Mouse (Mus musculus): ENCODE measurements at regions not wholly inside any gene's neighbourhood (a gene's known extent, or its start where the extent isn't known, plus 50 kb on each side); places are given as distances from the start of the nearest gene placed in this dataset.

GRCm38 (mm10) chr2:50365221-50365620 lies 68.6 kb upstream of the Mmadhc start:
- H3K4me1 ChIP-seq (replicated peaks; ENCODE audit: control insufficient read depth, insufficient read depth, low read length), result no peaks in the 10 kb centered on the region
- H3K9ac ChIP-seq, result no peak overlapping the region
- H3K27me3 ChIP-seq (ENCODE audit: control insufficient read depth, insufficient read depth, low read length), result no peaks in the 10 kb centered on the region
- H3K36me3 ChIP-seq (replicated peaks; ENCODE audit: control insufficient read depth, insufficient read depth), result no peaks in the 10 kb centered on the region
- H3K9me3 ChIP-seq (ENCODE audit: control insufficient read depth, low read length), result 0 out of 2 replicates have a peak, but pooled peaks cover 4% of the 10 kb centered on the region
- DNase-seq (ENCODE audit: low spot score), result no peak
- no peak overlapping the region for H3K4me2 ChIP-seq (replicated peaks)
- WGBS, result 90% methylated on average over 6 of the region's 6 CpGs
- ATAC-seq (ENCODE audit: low FRiP score), result no peak
- H3K27ac ChIP-seq, result no peak overlapping the region
- H3K4me3 ChIP-seq (replicated peaks; ENCODE audit: low read length), result no peak overlapping the region

- H3K9ac ChIP-seq, result no peak overlapping the region
- H3K27me3 ChIP-seq (ENCODE audit: control insufficient read depth, insufficient read depth, low read length), result no peaks in the 10 kb centered on the region
- no peak overlapping the region for H3K4me3 ChIP-seq (replicated peaks; ENCODE audit: low read length)
- no peak overlapping the region for H3K4me2 ChIP-seq (replicated peaks)
- no peaks in the 10 kb centered on the region for H3K4me1 ChIP-seq (replicated peaks; ENCODE audit: control insufficient read depth, insufficient read depth, low read length)
- no peaks in the 10 kb centered on the region for H3K9me3 ChIP-seq (ENCODE audit: control insufficient read depth, low read length)
- H3K27ac ChIP-seq, result no peak overlapping the region
- H3K36me3 ChIP-seq (replicated peaks; ENCODE audit: control insufficient read depth, insufficient read depth), result no peaks in the 10 kb centered on the region
- no peak for DNase-seq (ENCODE audit: low spot score)
- ATAC-seq (ENCODE audit: low FRiP score), result no peak
- WGBS, result 89% methylated on average over 2 of the region's 2 CpGs
Measured at GRCm38 (mm10) chr2:50356089-50356488, 59.5 kb upstream of the Mmadhc start.

- no peaks in the 10 kb centered on the region for H3K4me1 ChIP-seq (replicated peaks; ENCODE audit: control insufficient read depth, insufficient read depth, low read length)
- H3K9ac ChIP-seq, result no peak overlapping the region
- no peak overlapping the region for H3K4me2 ChIP-seq (replicated peaks)
- H3K4me3 ChIP-seq (replicated peaks; ENCODE audit: low read length), result no peak overlapping the region
- 74% methylated on average over 10 of the region's 10 CpGs for WGBS
- no peaks in the 10 kb centered on the region for H3K36me3 ChIP-seq (replicated peaks; ENCODE audit: control insufficient read depth, insufficient read depth)
- no peaks in the 10 kb centered on the region for H3K27me3 ChIP-seq (ENCODE audit: control insufficient read depth, insufficient read depth, low read length)
- H3K27ac ChIP-seq, result no peak overlapping the region
- DNase-seq (ENCODE audit: low spot score) (no peak), ATAC-seq (ENCODE audit: low FRiP score) (no peak)
- no peaks in the 10 kb centered on the region for H3K9me3 ChIP-seq (ENCODE audit: control insufficient read depth, low read length)
Measured at GRCm38 (mm10) chr2:50347486-50348265, 51.1 kb upstream of the Mmadhc start.
